Mouse (Mus musculus) lung, postnatal 4 days (tissue): ENCODE results near the gene Tcta.
"Not testable (repeated sequence)": the region's sequence is repeated elsewhere in the genome, so short reads cannot be mapped to it uniquely, and the experiment has no call there.

ENCODE experiments used
- DNase-seq, 2 experiments: peaks; one replicate each; pipeline ENCODE4 v3.0.0; 2021

The Tcta gene

GRCm38 (mm10) chr9:108305629-108306520 lies at the start of gene Tcta, which contains the start of gene Rhoa:
Tcta (minus strand) TSS chr9:108306160.
Rhoa (plus strand) TSS chr9:108306129.
- peak; percentile 98 to 99 for DNase-seq

- no peak for DNase-seq
Observed at GRCm38 (mm10) chr9:108349727-108350126, 43.8 kb upstream of the Tcta start.

- no peak for DNase-seq
Observed at GRCm38 (mm10) chr9:108348290-108348680, 42.3 kb upstream of the Tcta start.

- DNase-seq = peak; percentile 92 to 96
Observed at GRCm38 (mm10) chr9:108347540-108348289, 41.8 kb upstream of the Tcta start, which contains the start of gene Usp4. Usp4 (plus strand) TSS chr9:108347853.

GRCm38 (mm10) chr9:108347024-108347423 lies 41.1 kb upstream of the Tcta start:
- DNase-seq = no peak

GRCm38 (mm10) chr9:108344471-108344870 lies 38.5 kb upstream of the Tcta start:
- no peak for DNase-seq

GRCm38 (mm10) chr9:108343835-108344234 lies 37.9 kb upstream of the Tcta start:
- DNase-seq = no peak

- no peak for DNase-seq
Observed at GRCm38 (mm10) chr9:108343331-108343730, 37.4 kb upstream of the Tcta start.

- peak in 1 of 2 experiments; percentile 19 for DNase-seq
Observed at GRCm38 (mm10) chr9:108342301-108342831, 36.4 kb upstream of the Tcta start.

- no peak for DNase-seq
Observed at GRCm38 (mm10) chr9:108341801-108342200, 35.8 kb upstream of the Tcta start.

- DNase-seq = no peak
Observed at GRCm38 (mm10) chr9:108341139-108341475, 35.1 kb upstream of the Tcta start.

- peak; percentile 27 to 63 for DNase-seq
Observed at GRCm38 (mm10) chr9:108340258-108341138, 34.5 kb upstream of the Tcta start.

- peak; percentile 31 to 36 for DNase-seq
Observed at GRCm38 (mm10) chr9:108339886-108340257, 33.9 kb upstream of the Tcta start.

- peak; percentile 96 to 97 for DNase-seq
Observed at GRCm38 (mm10) chr9:108338886-108339781, 33.2 kb upstream of the Tcta start, which contains the start of gene Gpx1. Gpx1 (plus strand) TSS chr9:108338903.

- peak in 1 of 2 experiments; percentile 25 for DNase-seq
Observed at GRCm38 (mm10) chr9:108338551-108338885, 32.6 kb upstream of the Tcta start.

- DNase-seq = no peak
Observed at GRCm38 (mm10) chr9:108337848-108338550, 32.0 kb upstream of the Tcta start.

GRCm38 (mm10) chr9:108325811-108326210 lies 19.9 kb upstream of the Tcta start:
- DNase-seq = no peak

GRCm38 (mm10) chr9:108324784-108325183 lies 18.8 kb upstream of the Tcta start:
- DNase-seq = no peak

- DNase-seq = not testable (repeated sequence)
Observed at GRCm38 (mm10) chr9:108322054-108322453, 16.1 kb upstream of the Tcta start.

- no peak for DNase-seq
Observed at GRCm38 (mm10) chr9:108318462-108318861, 12.5 kb upstream of the Tcta start.

GRCm38 (mm10) chr9:108317572-108317971 lies 11.6 kb upstream of the Tcta start:
- peak in 1 of 2 experiments; percentile 22 for DNase-seq
